Mouse (Mus musculus) brain, embryonic 14.5 days (tissue): Measurements from ENCODE around the gene Zbp1. TPM values are rescaled to one million over a fixed set of nuclear protein-coding genes. Genes with fewer than 3 reads are reported as not detected.

Source experiments
- DNase-seq: peaks from one replicate; pipeline ENCODE4 v3.0.0-alpha.2; 2011; ENCODE audit warnings: low read depth
- CTCF ChIP-seq: fragments of 200-500 bp; IDR thresholded peaks from 2 replicates; pipeline ENCODE4 v1.5.1; 2012; ENCODE audit warnings: inconsistent platforms, mild to moderate bottlenecking, moderate library complexity, borderline replicate concordance; ENCODE audit not compliant: insufficient read depth, insufficient read length; ENCODE audit errors: extremely low read depth
- POLR2A ChIP-seq: fragments of 200-500 bp; IDR thresholded peaks from 2 replicates; pipeline ENCODE4 v1.6.1; 2012; ENCODE audit warnings: mild to moderate bottlenecking, inconsistent platforms, borderline replicate concordance; ENCODE audit not compliant: poor library complexity, insufficient read depth, insufficient read length, severe bottlenecking; ENCODE audit errors: extremely low read depth
- polyA plus RNA-seq: library from polyadenylated mRNA; depleted of rRNA; stranded (reverse); fragments of >200 nt; gene quantifications from 2 replicates; pipeline ENCODE4 v1.2.3, GENCODE M21; 2012; rRNA removed

Zbp1 gene
- polyA plus RNA-seq, 1 experiment = 0.40 TPM

GRCm38 (mm10) chr2:173157871-173158270 lies 60.9 kb downstream of the Zbp1 start:
- no peak for DNase-seq
- TF ChIP-seq POLR2A = no peak
- no peak for TF ChIP-seq CTCF

GRCm38 (mm10) chr2:173157376-173157775 lies 61.3 kb downstream of the Zbp1 start:
- TF ChIP-seq CTCF (no peak), POLR2A (no peak)

GRCm38 (mm10) chr2:173156923-173157322 lies 61.8 kb downstream of the Zbp1 start:
- no peak for DNase-seq
- TF ChIP-seq POLR2A (no peak), CTCF (no peak)

More at GRCm38 (mm10) chr2:173157376-173157775, 61.3 kb downstream of the Zbp1 start:
- DNase-seq = no peak

Other genes starting within 250 kb of the Zbp1 start
- gene Spo11, start 241.2 kb downstream of the Zbp1 start, polyA plus RNA-seq = 1.6 and 1.7 TPM in 2 replicates
- gene Rae1, start 218.8 kb downstream of the Zbp1 start, polyA plus RNA-seq = 119 and 147 TPM in 2 replicates
- gene Rbm38, start 198.4 kb downstream of the Zbp1 start, polyA plus RNA-seq = 60.9 and 70.5 TPM in 2 replicates
- gene Ctcfl, start 99.4 kb downstream of the Zbp1 start, polyA plus RNA-seq = not detected in 2 replicates
- gene Pck1, start 65.9 kb downstream of the Zbp1 start, polyA plus RNA-seq = not detected in 2 replicates
- 25.5 and 31.7 TPM in 2 replicates for gene Pmepa1, start 57.6 kb upstream of the Zbp1 start, polyA plus RNA-seq